Mouse (Mus musculus): Measurements from ENCODE around the gene Abhd14b. TPM values are rescaled to one million over a fixed set of nuclear protein-coding genes. Genes with fewer than 3 reads are reported as not detected.

Abhd14b gene
- total RNA-seq, 2 experiments from 2014 or later = 3.6 to 14.9 TPM

- ATAC-seq (replicated peaks; ENCODE audit: low FRiP score, low TSS enrichment, poor library complexity, severe bottlenecking) = no peak
Measured at GRCm38 (mm10) chr9:106456325-106457162, 9.3 kb downstream of the Abhd14b start.

GRCm38 (mm10) chr9:106457163-106457559, 9.9 kb downstream of the Abhd14b start:
- ATAC-seq (replicated peaks; ENCODE audit: low FRiP score, low TSS enrichment, poor library complexity, severe bottlenecking) = no peak

GRCm38 (mm10) chr9:106457920-106458319, 10.7 kb downstream of the Abhd14b start:
- ATAC-seq (replicated peaks; ENCODE audit: low FRiP score, low TSS enrichment, poor library complexity, severe bottlenecking) = no peak

- no peak for ATAC-seq (replicated peaks; ENCODE audit: low FRiP score, low TSS enrichment, poor library complexity, severe bottlenecking)
Measured at GRCm38 (mm10) chr9:106459946-106460345, 12.7 kb downstream of the Abhd14b start.

GRCm38 (mm10) chr9:106460401-106461025, 13.3 kb downstream of the Abhd14b start:
- ATAC-seq (replicated peaks; ENCODE audit: low FRiP score, low TSS enrichment, poor library complexity, severe bottlenecking) = no peak

GRCm38 (mm10) chr9:106461026-106461415, 13.8 kb downstream of the Abhd14b start:
- ATAC-seq (replicated peaks; ENCODE audit: low FRiP score, low TSS enrichment, poor library complexity, severe bottlenecking) = no peak

- ATAC-seq (replicated peaks; ENCODE audit: low FRiP score, low TSS enrichment, poor library complexity, severe bottlenecking) = no peak
Measured at GRCm38 (mm10) chr9:106461641-106462429, 14.6 kb downstream of the Abhd14b start.

GRCm38 (mm10) chr9:106462430-106462800, 15.2 kb downstream of the Abhd14b start:
- no peak for ATAC-seq (replicated peaks; ENCODE audit: low FRiP score, low TSS enrichment, poor library complexity, severe bottlenecking)

GRCm38 (mm10) chr9:106463122-106464063, 16.1 kb downstream of the Abhd14b start:
- no peak for ATAC-seq (replicated peaks; ENCODE audit: low FRiP score, low TSS enrichment, poor library complexity, severe bottlenecking)

- no peak for ATAC-seq (replicated peaks; ENCODE audit: low FRiP score, low TSS enrichment, poor library complexity, severe bottlenecking)
Measured at GRCm38 (mm10) chr9:106464751-106465541, 17.7 kb downstream of the Abhd14b start.

- no peak for ATAC-seq (replicated peaks; ENCODE audit: low FRiP score, low TSS enrichment, poor library complexity, severe bottlenecking)
Measured at GRCm38 (mm10) chr9:106465571-106466200, 18.4 kb downstream of the Abhd14b start, which contains the start of gene Gpr62. Gene Gpr62, minus strand, starts transcription at chr9:106465938.

- no peak for ATAC-seq (replicated peaks; ENCODE audit: low FRiP score, low TSS enrichment, poor library complexity, severe bottlenecking)
Measured at GRCm38 (mm10) chr9:106466721-106467120, 19.5 kb downstream of the Abhd14b start.

- no peak for ATAC-seq (replicated peaks; ENCODE audit: low FRiP score, low TSS enrichment, poor library complexity, severe bottlenecking)
Measured at GRCm38 (mm10) chr9:106467746-106468145, 20.5 kb downstream of the Abhd14b start.

- ATAC-seq (replicated peaks; ENCODE audit: low FRiP score, low TSS enrichment, poor library complexity, severe bottlenecking) = no peak
Measured at GRCm38 (mm10) chr9:106469317-106469716, 22.1 kb downstream of the Abhd14b start.

GRCm38 (mm10) chr9:106469776-106470175, 22.5 kb downstream of the Abhd14b start:
- no peak for ATAC-seq (replicated peaks; ENCODE audit: low FRiP score, low TSS enrichment, poor library complexity, severe bottlenecking)

GRCm38 (mm10) chr9:106470991-106471750, 23.9 kb downstream of the Abhd14b start:
- ATAC-seq (replicated peaks; ENCODE audit: low FRiP score, low TSS enrichment, poor library complexity, severe bottlenecking) = no peak

- ATAC-seq (replicated peaks; ENCODE audit: low FRiP score, low TSS enrichment, poor library complexity, severe bottlenecking) = no peak
Measured at GRCm38 (mm10) chr9:106471892-106472291, 24.6 kb downstream of the Abhd14b start.
